Mouse (Mus musculus): ENCODE measurements at regions not wholly inside any gene's neighbourhood (a gene's known extent, or its start where the extent isn't known, plus 50 kb on each side); places are given as distances from the start of the nearest gene placed in this dataset.

DNA sequence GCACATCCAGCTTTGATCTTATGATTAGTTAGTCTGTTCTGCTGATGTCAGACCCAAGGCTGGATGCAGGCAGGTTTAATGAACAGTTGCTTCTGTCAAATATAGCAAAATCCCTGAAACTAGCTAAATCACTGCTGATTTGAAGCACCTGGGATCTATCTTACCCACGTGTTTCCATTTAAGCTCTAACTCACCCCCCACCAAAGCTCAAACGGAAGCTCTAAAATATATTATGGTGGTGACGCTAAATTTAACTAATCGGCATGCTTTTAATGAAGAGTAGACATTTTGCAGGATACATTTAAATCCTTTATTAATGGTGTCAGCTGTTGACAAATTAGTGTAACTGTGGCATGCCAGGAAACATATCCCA is 241.3 kb upstream of the Pitrm1 start:
- TF ChIP-seq CTCF (IDR thresholded peaks at IDR 0.05; ENCODE audit: low read depth) (no peak), EP300 (optimal IDR thresholded peaks at IDR 0.05) (no peak)
